Mouse (Mus musculus) forebrain, embryonic 15.5 days (tissue): ENCODE results near the gene Palld. TPM values are rescaled to one million over a fixed set of nuclear protein-coding genes. Genes with fewer than 3 reads are reported as not detected.

Source experiments
- polyA plus RNA-seq: library from polyadenylated mRNA; unstranded; fragments of >200 nt; fragmentation: Nextera tagmentation; extraction: Ambion mirVana; gene quantifications from 2 replicates; pipeline ENCODE4 v1.2.1, GENCODE M21; 2015

Gene Palld
- polyA plus RNA-seq, 1 experiment from 2014 or later = 19.4 TPM

Other genes starting within 250 kb of the Palld start
- 0.33 and 0.45 TPM in 2 replicates for gene Ddx60, start 25.4 kb upstream of the Palld start, polyA plus RNA-seq
- not detected in 2 replicates for gene Anxa10, start 220.5 kb upstream of the Palld start, polyA plus RNA-seq